Mouse (Mus musculus): ENCODE data around the gene Bcl9l. TPM values are rescaled to one million over a fixed set of nuclear protein-coding genes. Genes with fewer than 3 reads are reported as not detected.

Bcl9l gene
- total and polyA plus RNA-seq, 3 experiments: 0.58 to 5.1 TPM; not detected in 1

DNA sequence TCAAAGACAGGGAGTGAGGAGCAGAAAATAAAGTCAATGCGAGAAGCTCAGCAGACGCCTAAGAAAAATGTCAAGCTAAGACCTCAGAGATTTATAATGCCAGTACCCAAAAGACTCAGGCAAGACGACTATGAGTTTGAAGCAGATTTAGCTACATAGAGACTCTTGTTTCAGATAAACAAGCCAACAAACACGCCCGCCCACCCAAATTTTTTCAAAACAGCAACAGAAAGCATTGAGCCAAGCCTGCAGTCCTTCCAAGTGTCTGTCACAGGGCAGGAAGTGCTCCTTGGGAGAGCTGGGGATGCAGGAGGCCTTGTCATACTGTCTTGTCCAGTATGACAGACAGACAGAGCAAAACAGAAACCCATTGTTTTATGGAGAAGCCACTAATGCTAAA, 41.1 kb downstream of the Bcl9l start:
- TF ChIP-seq ZMIZ1 (IDR thresholded peaks at IDR 0.05; ENCODE audit: low read depth, low read length): no peak
- TF ChIP-seq NELFE (IDR thresholded peaks at IDR 0.05; ENCODE audit: low read depth, low read length): no peak
- TF ChIP-seq CHD2 (IDR thresholded peaks at IDR 0.05; ENCODE audit: low read length): no peak
- no peak for TF ChIP-seq USF1 (IDR thresholded peaks at IDR 0.05; ENCODE audit: low read depth, low read length)
- TF ChIP-seq TBP (IDR thresholded peaks at IDR 0.05; ENCODE audit: low read depth, low read length): no peak
- TF ChIP-seq MAFK (IDR thresholded peaks at IDR 0.05; ENCODE audit: borderline replicate concordance, low read depth, low read length): no peak
- TF ChIP-seq ETS1 (IDR thresholded peaks at IDR 0.05; ENCODE audit: low read depth, low read length): no peak
- no peak for TF ChIP-seq SIN3A (IDR thresholded peaks at IDR 0.05; ENCODE audit: low read length)
- H3K27ac ChIP-seq (ENCODE audit: control insufficient read depth, low read depth, low read length): no peak overlapping the region
- no peaks in the 10 kb centered on the region for H3K79me2 ChIP-seq (ENCODE audit: control insufficient read depth, insufficient read depth, low read length, poor library complexity)
- H3K9ac ChIP-seq (ENCODE audit: control insufficient read depth, low read depth, low read length, poor library complexity, severe bottlenecking): no peak overlapping the region
- peaks cover 0 to 4% of the 10 kb centered on the region in 2 experiments; a peak in 1 of 4 replicates for H3K4me1 ChIP-seq (ENCODE audit: control insufficient read depth in 1 of 2, insufficient read depth in 2 of 2, low read length in 2 of 2)
- no peaks in the 10 kb centered on the region for H3K9me3 ChIP-seq (replicated peaks; ENCODE audit: insufficient read depth, low read length)
- H3K4me3 ChIP-seq (ENCODE audit: control insufficient read depth in 1 of 2, insufficient read depth in 1 of 2, low read depth in 2 of 2, low read length in 2 of 2): no peak overlapping the region
- no peaks in the 10 kb centered on the region; a peak in 1 of 4 replicates for H3K27me3 ChIP-seq (ENCODE audit: control insufficient read depth in 1 of 2, insufficient read depth in 2 of 2, low read length in 2 of 2)
- no peak for DNase-seq (ENCODE audit: low read depth, low spot score)
- H3K36me3 ChIP-seq (ENCODE audit: control insufficient read depth in 1 of 2, insufficient read depth in 2 of 2, low read length in 2 of 2): peaks cover 0 to 2% of the 10 kb centered on the region in 2 experiments; a peak in 2 of 4 replicates

DNA sequence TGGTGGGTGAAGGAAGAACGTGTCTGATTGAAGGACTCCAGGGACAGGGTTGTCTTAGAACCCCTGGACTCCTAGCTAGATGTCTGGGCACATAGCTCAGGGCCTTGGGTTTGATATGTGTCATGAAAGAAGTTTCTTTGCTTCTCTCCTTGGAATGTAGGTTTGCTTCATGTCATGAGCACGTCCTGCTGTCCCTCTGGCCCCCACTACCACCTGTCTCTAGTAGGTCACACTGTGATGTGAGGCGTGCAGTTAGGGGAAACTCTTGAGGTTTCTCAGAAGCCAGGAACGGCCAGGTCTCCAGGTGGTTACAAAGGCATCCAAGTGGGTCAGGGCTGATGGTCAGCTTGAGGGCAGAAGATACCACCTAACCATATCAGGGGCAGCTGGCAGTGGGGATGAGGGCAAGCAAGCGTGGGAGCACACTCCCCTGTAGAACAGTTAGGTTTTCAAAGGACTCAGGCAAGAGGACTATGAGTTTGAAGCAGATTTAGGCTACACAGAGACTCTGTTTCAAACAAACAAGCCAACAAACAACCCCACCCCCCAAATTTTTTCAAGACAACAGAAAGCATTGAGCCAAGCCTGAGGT, 41.7 kb downstream of the Bcl9l start:
- H3K79me2 ChIP-seq (ENCODE audit: control insufficient read depth, insufficient read depth, low read length, poor library complexity): no peaks in the 10 kb centered on the region
- H3K27ac ChIP-seq (ENCODE audit: control insufficient read depth, low read depth, low read length): no peak overlapping the region
- TF ChIP-seq USF1 (IDR thresholded peaks at IDR 0.05; ENCODE audit: low read depth, low read length): no peak
- no peak for TF ChIP-seq MAZ (IDR thresholded peaks at IDR 0.05; ENCODE audit: low read depth, low read length)
- TF ChIP-seq ELF1 (IDR thresholded peaks at IDR 0.05; ENCODE audit: low read depth, low read length): no peak
- no peak for TF ChIP-seq ZKSCAN1 (IDR thresholded peaks at IDR 0.05; ENCODE audit: low read depth, low read length)
- no peak for TF ChIP-seq POLR2A (IDR thresholded peaks at IDR 0.05; ENCODE audit: control insufficient read depth in 1 of 2, insufficient read depth in 1 of 2, low read depth in 1 of 2, low read length in 2 of 2, poor library complexity in 1 of 2)
- TF ChIP-seq SIN3A (IDR thresholded peaks at IDR 0.05; ENCODE audit: low read length): no peak
- no peak for TF ChIP-seq MAFK (IDR thresholded peaks at IDR 0.05; ENCODE audit: borderline replicate concordance, low read depth, low read length)
- TF ChIP-seq USF2 (IDR thresholded peaks at IDR 0.05; ENCODE audit: borderline replicate concordance in 1 of 2, insufficient read depth in 1 of 2, low read depth in 1 of 2, low read length in 2 of 2): no peak
- no peak for TF ChIP-seq POLR2AphosphoS5 (IDR thresholded peaks at IDR 0.05; ENCODE audit: borderline replicate concordance, low read depth, low read length)
- TF ChIP-seq MYB (IDR thresholded peaks at IDR 0.05; ENCODE audit: low read depth, low read length): no peak
- peaks cover 0 to 2% of the 10 kb centered on the region in 2 experiments; a peak in 2 of 4 replicates for H3K36me3 ChIP-seq (ENCODE audit: control insufficient read depth in 1 of 2, insufficient read depth in 2 of 2, low read length in 2 of 2)
- no peaks in the 10 kb centered on the region for H3K9me3 ChIP-seq (replicated peaks; ENCODE audit: insufficient read depth, low read length)
- H3K27me3 ChIP-seq (ENCODE audit: control insufficient read depth in 1 of 2, insufficient read depth in 2 of 2, low read length in 2 of 2): no peaks in the 10 kb centered on the region; a peak in 1 of 4 replicates
- H3K9ac ChIP-seq (ENCODE audit: control insufficient read depth, low read depth, low read length, poor library complexity, severe bottlenecking): no peak overlapping the region
- no peak for DNase-seq (ENCODE audit: low read depth, low spot score)
- H3K4me1 ChIP-seq (ENCODE audit: control insufficient read depth in 1 of 2, insufficient read depth in 2 of 2, low read length in 2 of 2): peaks cover 0 to 4% of the 10 kb centered on the region in 2 experiments; a peak in 1 of 4 replicates
- H3K4me3 ChIP-seq (ENCODE audit: control insufficient read depth in 1 of 2, insufficient read depth in 1 of 2, low read depth in 2 of 2, low read length in 2 of 2): no peak overlapping the region
